Mouse (Mus musculus): ENCODE results near the gene Arhgef2. TPM values are rescaled to one million over a fixed set of nuclear protein-coding genes. Genes with fewer than 3 reads are reported as not detected.

Arhgef2 gene
- polyA plus RNA-seq, 1 experiment from 2014 or later = 127 TPM

DNA sequence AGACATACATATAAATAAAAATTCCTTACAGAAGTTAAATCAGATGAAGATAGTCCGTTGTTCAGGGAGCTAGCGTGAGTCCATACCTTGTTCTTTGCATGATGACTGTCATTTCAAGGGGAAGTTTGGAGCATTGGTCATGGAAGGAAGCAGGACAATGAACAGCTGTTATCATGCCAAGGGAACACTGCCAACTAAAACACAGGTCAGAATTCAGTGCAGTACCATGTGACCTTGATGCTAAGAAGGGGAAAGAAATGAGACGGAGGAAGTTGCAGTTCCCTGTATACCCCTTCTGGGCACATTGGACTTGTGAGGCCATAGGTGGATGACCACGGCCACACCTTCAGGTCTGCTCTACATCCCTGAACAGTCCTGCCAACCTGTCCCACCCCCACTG lies 48.9 kb downstream of the Arhgef2 start:
- H3K36me3 ChIP-seq (ENCODE audit: insufficient read depth) = no peaks in the 10 kb centered on the region
- ATAC-seq (ENCODE audit: insufficient read depth) = no peak
- DNase-seq = peak; percentile 38

GRCm38 (mm10) chr3:88655619-88656018 lies 49.9 kb downstream of the Arhgef2 start:
- no peaks in the 10 kb centered on the region for H3K4me1 ChIP-seq (ENCODE audit: insufficient read depth)
- ATAC-seq (ENCODE audit: insufficient read depth) (no peak), DNase-seq (no peak)
- no peak overlapping the region for H3K9ac ChIP-seq
- H3K9me3 ChIP-seq (ENCODE audit: low read depth, low read length) = no peaks in the 10 kb centered on the region
- 73% methylated on average over 8 of the region's 8 CpGs for WGBS
- no peak overlapping the region for H3K27ac ChIP-seq (ENCODE audit: low read depth)
- H3K4me3 ChIP-seq (ENCODE audit: low read depth, low read length) = no peak overlapping the region
- no peak for TF ChIP-seq CTCF (IDR thresholded peaks at IDR 0.05; ENCODE audit: low read depth)
- no peaks in the 10 kb centered on the region for H3K36me3 ChIP-seq (ENCODE audit: insufficient read depth)
- H3K27me3 ChIP-seq (ENCODE audit: insufficient read depth, low read length) = no peaks in the 10 kb centered on the region
- no peak overlapping the region for H3K4me2 ChIP-seq

More for the DNA sequence above, 48.9 kb downstream of the Arhgef2 start:
- Histone ChIP-seq H3K27me3 (ENCODE audit: insufficient read depth, low read length) (no peaks in the 10 kb centered on the region), H3K4me2 (no peak overlapping the region), H3K4me3 (ENCODE audit: low read depth, low read length) (no peak overlapping the region), H3K4me1 (ENCODE audit: insufficient read depth) (no peaks in the 10 kb centered on the region), H3K9ac (no peak overlapping the region), H3K9me3 (ENCODE audit: low read depth, low read length) (no peaks in the 10 kb centered on the region), H3K27ac (ENCODE audit: low read depth) (no peak overlapping the region)
- no peak for TF ChIP-seq CTCF (IDR thresholded peaks at IDR 0.05; ENCODE audit: low read depth)
- 62% methylated on average over 4 of the region's 4 CpGs for WGBS

DNA sequence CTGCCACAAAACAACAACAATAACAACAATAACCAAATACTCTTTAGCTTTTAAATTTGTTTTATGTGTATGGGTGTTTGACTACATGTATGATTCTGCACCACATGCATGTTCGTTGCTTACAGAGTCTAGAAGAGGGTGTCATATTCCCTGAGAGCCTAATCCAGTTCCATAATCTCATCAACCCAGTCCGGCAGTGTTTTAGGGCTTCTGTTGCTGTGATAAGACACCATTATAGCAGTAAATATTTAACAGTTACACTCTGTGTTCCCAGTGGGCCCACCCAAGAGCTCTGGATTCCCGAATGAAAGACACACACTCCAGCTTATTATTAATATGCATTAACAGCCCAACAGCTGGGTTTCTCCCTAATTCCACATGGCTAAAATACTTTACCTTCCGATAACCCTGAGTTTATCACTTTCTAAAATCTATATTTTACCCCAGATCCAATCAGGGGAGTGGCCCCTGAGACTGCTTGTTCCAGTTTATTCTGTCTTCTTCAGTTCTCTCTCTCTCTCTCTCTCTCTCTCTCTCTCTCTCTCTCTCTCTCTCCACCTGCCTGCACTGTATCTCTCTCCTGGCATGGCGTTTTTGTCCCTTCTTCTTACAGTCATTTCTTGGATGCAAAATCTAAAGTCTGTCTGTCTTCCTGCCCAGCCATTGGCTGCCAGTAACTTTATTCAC lies 52.8 kb downstream of the Arhgef2 start:
- Histone ChIP-seq H3K27ac (ENCODE audit: low read depth) (no peak overlapping the region), H3K4me3 (ENCODE audit: low read depth, low read length) (no peak overlapping the region), H3K36me3 (ENCODE audit: insufficient read depth) (no peaks in the 10 kb centered on the region), H3K9me3 (ENCODE audit: low read depth, low read length) (no peaks in the 10 kb centered on the region), H3K27me3 (ENCODE audit: insufficient read depth, low read length) (no peaks in the 10 kb centered on the region), H3K4me1 (ENCODE audit: insufficient read depth) (no peaks in the 10 kb centered on the region), H3K4me2 (no peak overlapping the region), H3K9ac (no peak overlapping the region)
- DNase-seq (no peak), ATAC-seq (ENCODE audit: insufficient read depth) (no peak)
- WGBS = 53% methylated on average over 5 of the region's 5 CpGs
- no peak for TF ChIP-seq CTCF (IDR thresholded peaks at IDR 0.05; ENCODE audit: low read depth)

GRCm38 (mm10) chr3:88659798-88660197 lies 54.0 kb downstream of the Arhgef2 start:
- Histone ChIP-seq H3K9ac (no peak overlapping the region), H3K36me3 (ENCODE audit: insufficient read depth) (no peaks in the 10 kb centered on the region), H3K27me3 (ENCODE audit: insufficient read depth, low read length) (no peaks in the 10 kb centered on the region), H3K4me1 (ENCODE audit: insufficient read depth) (no peaks in the 10 kb centered on the region), H3K27ac (ENCODE audit: low read depth) (no peak overlapping the region), H3K4me2 (no peak overlapping the region), H3K4me3 (ENCODE audit: low read depth, low read length) (no peak overlapping the region), H3K9me3 (ENCODE audit: low read depth, low read length) (no peaks in the 10 kb centered on the region)
- WGBS = 35% methylated on average over 6 of the region's 6 CpGs
- ATAC-seq (ENCODE audit: insufficient read depth) = no peak
- DNase-seq = no peak
- TF ChIP-seq CTCF (IDR thresholded peaks at IDR 0.05; ENCODE audit: low read depth) = no peak

GRCm38 (mm10) chr3:88664095-88664494 lies 58.3 kb downstream of the Arhgef2 start:
- no peak for TF ChIP-seq CTCF (IDR thresholded peaks at IDR 0.05; ENCODE audit: low read depth)
- no peaks in the 10 kb centered on the region for H3K27me3 ChIP-seq (ENCODE audit: insufficient read depth, low read length)
- H3K9ac ChIP-seq = no peak overlapping the region
- H3K9me3 ChIP-seq (ENCODE audit: low read depth, low read length) = no peaks in the 10 kb centered on the region
- WGBS = 64% methylated on average over 4 of the region's 4 CpGs
- ATAC-seq (ENCODE audit: insufficient read depth) = no peak
- H3K36me3 ChIP-seq (ENCODE audit: insufficient read depth) = no peaks in the 10 kb centered on the region
- H3K4me2 ChIP-seq = no peak overlapping the region
- H3K27ac ChIP-seq (ENCODE audit: low read depth) = no peak overlapping the region
- H3K4me1 ChIP-seq (ENCODE audit: insufficient read depth) = no peaks in the 10 kb centered on the region
- no peak overlapping the region for H3K4me3 ChIP-seq (ENCODE audit: low read depth, low read length)
- no peak for DNase-seq

DNA sequence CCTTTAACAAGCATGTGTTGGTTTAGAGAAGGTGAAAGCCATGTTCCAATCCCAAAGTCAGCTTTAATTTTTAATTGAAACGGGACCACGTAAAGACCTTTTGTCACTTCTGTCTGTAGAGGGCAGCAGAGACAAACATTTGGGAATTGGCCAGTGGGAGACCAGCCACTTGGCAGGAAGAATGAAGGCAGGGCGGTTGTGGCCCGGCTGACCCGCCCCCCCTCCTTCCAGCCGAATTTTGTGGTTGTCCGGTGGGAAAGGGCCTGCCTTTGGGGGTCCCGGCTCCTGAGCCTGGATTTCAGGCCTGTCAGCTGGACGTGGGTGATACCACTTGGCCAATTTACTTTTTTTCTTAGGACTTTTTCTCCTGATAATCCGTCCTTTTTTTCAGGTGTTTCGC lies 71.6 kb downstream of the Arhgef2 start:
- peak overlapping the region; percentile 46 for H3K9ac ChIP-seq
- peak overlapping the region; percentile 66 for H3K4me2 ChIP-seq
- H3K27me3 ChIP-seq (ENCODE audit: insufficient read depth, low read length) = no peaks in the 10 kb centered on the region

GRCm38 (mm10) chr3:88683814-88684213 lies 78.0 kb downstream of the Arhgef2 start:
- ATAC-seq (ENCODE audit: insufficient read depth) (no peak), DNase-seq (no peak)
- Histone ChIP-seq H3K4me1 (ENCODE audit: insufficient read depth) (peaks cover 6% of the 10 kb centered on the region), H3K36me3 (ENCODE audit: insufficient read depth) (peaks cover 18% of the 10 kb centered on the region), H3K4me3 (ENCODE audit: low read depth, low read length) (no peak overlapping the region), H3K9me3 (ENCODE audit: low read depth, low read length) (no peaks in the 10 kb centered on the region), H3K27ac (ENCODE audit: low read depth) (no peak overlapping the region), H3K9ac (no peak overlapping the region), H3K4me2 (no peak overlapping the region), H3K27me3 (ENCODE audit: insufficient read depth, low read length) (no peaks in the 10 kb centered on the region)
- TF ChIP-seq CTCF (IDR thresholded peaks at IDR 0.05; ENCODE audit: low read depth) = no peak
- 75% methylated on average over 2 of the region's 2 CpGs for WGBS

More for the DNA sequence above, 71.6 kb downstream of the Arhgef2 start:
- Histone ChIP-seq H3K4me1 (ENCODE audit: insufficient read depth) (no peaks in the 10 kb centered on the region; the same call in 1 of the 2 replicates), H3K9me3 (ENCODE audit: low read depth, low read length) (no peaks in the 10 kb centered on the region), H3K4me3 (ENCODE audit: low read depth, low read length) (peak overlapping the region; percentile 27; the same call in 1 of the 2 replicates), H3K27ac (ENCODE audit: low read depth) (no peak overlapping the region), H3K36me3 (ENCODE audit: insufficient read depth) (no peaks in the 10 kb centered on the region)
- DNase-seq = peak; percentile 97
- WGBS = 8% methylated on average over 11 of the region's 11 CpGs
- ATAC-seq (ENCODE audit: insufficient read depth) = peak; percentile 74
- peak; percentile 79 for TF ChIP-seq CTCF (IDR thresholded peaks at IDR 0.05; ENCODE audit: low read depth)
